Mouse (Mus musculus): ENCODE measurements around the gene Fli1.

DNA sequence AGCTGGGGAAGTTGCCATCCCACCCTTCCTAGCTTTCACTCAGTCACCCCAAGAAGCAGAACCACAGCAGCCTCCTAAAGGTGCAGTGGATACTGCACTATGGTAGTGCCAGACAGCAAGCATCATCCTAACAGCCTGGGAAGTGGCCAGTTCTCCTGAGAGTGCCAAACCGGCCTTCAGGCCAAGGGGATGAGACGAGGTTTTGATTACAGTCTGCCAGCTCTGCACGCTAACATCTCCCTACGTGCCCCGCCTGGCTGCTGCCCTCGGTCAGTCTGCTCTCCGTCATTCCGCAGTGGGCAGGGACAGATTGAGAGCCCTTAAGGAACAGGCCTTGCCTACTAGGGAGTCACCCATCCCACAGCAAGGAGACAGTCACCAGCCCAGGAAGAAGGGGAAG is 75.8 kb downstream of the Fli1 start:
- TF ChIP-seq EP300 (IDR thresholded peaks at IDR 0.05; ENCODE audit: low read depth) (no peak), CTCF (IDR thresholded peaks at IDR 0.05; ENCODE audit: low read depth) (no peak)
